Mouse (Mus musculus): Measurements from ENCODE around the gene Alox12b.
A peak's percentile ranks its signal among the peaks of the same experiment; 100 is the strongest.

The Alox12b gene

DNA sequence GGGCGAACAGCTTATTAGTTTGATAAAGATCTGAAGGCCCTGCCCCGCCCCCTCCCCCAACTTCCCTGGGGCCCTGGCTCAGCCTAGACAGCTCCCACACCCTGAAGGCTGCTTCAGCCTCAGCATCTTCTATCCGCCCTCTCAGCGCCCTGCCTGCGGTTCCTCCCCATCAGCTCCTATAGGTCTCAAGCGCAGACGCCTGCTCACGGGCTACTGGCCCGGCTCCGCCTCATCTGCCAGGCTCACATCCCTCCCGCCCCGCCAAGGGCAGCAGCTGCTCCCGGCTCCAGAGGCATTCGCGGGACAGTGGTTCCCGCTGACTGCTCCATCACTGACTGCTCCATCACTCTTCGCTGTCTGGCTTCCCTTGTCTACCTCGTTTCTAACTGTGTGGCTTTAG, at the start of gene Alox12b:
Gene Alox12b, plus strand, starts transcription at position 190 of the 400 bp plus-strand sequence.
- peak in 1 of 2 experiments; percentile 16 for DNase-seq

DNA sequence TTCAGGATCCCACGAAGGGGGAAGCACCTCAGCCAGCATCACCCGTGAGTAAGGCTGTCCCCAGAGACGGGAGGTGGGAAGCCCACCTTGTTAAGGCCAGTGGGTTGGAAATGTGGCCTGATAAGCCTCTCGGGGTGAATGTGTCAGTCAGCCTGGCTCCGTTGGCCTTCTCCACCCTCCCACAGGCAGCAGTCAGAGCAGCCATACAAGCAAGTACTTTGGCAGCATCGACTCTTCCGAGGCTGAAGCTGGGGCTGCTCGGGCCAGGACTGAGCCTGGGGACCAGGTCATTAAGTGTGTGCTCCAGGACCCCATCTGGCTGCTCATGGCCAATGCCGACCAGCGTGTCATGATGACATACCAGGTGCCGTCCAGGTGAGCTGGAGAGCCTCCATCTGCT, 49.1 kb upstream of the Alox12b start:
- no peak for DNase-seq

DNA sequence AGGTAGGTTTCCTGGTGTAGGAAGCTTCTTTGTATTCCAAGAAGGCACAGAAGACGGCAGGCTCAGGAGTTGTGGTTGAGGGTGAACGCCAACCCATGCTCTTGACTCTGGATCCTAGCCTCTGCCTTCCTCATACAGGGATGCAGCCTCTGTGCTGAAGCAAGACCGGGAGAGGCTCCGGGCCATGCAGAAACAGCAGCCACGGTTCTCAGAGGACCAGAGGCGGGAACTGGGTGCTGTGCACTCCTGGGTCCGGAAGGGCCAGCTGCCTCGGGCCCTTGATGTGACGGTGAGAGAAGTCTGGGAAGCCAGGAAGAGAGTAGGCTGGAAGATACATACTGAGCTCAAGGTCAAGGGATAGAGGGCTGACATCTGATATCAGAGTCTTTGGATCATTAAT, 48.6 kb upstream of the Alox12b start:
- DNase-seq: no peak

DNA sequence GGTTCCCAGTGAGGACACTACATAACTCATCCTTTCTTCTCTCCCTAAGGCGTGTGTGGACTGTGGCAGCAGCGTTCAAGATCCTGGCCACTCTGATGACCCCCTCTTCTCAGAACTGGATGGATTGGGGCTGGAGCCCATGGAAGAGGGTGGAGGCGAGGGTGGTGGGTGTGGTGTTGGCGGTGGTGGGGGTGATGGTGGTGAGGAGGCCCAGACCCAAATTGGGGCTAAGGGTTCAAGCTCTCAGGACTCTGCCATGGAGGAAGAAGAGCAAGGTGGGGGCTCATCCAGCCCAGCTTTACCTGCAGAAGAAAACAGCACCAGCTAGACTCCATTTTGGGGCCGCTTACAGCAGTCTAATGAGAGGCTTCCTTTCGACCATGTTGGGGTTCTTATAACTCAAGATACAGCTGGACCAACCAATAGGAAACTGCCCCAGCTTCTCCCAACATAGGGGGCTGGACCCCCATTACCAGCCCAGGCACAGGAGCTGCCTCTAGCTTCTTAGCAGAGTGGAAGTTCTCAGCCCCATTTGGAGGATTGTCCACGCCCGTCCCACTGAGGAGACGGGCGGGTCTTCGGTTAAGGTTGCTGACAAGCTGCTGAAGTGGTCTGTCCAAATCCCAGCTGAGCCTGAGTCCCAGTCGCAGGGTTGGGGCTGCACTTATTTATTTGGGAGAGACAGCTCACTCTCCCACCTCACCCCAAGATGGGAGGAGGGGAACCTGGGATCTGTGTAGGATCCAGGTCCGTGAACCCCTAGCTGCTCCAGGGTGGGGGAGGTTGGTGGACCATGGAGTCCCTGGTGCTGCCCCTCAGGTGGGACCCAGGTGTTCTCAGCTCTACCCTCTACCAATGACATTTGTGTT, 47.5 kb upstream of the Alox12b start:
- DNase-seq: peak in 1 of 2 experiments; percentile 16

DNA sequence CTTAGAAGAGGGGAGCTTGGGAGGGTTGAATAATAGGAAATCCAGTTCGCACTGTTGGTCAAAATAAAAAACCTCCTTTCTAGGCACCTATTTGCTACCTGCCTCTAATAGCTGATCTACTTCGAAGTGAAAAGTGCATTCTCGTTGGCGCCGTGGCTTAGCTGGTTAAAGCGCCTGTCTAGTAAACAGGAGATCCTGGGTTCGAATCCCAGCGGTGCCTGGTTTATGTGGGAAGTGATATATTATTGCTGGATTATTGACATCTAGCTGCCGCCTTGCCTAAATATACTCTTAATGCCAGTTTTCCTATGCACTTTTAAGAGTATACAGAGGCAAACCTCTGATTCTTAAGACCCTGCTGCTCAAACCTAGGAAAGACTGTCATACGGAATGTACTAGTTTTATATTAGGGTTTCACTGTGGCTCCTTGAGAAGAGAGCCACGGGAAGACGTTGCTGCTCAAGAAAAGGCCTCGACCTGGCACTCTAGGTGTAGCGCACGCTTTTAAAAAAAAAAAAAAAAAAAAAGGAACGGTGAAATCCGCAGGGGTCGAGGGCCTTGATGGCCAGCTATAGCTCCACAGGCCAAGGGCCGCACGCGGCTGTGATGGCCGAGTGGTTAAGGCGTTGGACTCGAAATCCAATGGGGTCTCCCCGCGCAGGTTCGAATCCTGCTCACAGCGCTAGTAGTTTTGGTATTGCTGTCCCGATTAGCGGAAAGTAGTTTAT, 46.3 kb upstream of the Alox12b start:
- peak; percentile 92 to 96 for DNase-seq

DNA sequence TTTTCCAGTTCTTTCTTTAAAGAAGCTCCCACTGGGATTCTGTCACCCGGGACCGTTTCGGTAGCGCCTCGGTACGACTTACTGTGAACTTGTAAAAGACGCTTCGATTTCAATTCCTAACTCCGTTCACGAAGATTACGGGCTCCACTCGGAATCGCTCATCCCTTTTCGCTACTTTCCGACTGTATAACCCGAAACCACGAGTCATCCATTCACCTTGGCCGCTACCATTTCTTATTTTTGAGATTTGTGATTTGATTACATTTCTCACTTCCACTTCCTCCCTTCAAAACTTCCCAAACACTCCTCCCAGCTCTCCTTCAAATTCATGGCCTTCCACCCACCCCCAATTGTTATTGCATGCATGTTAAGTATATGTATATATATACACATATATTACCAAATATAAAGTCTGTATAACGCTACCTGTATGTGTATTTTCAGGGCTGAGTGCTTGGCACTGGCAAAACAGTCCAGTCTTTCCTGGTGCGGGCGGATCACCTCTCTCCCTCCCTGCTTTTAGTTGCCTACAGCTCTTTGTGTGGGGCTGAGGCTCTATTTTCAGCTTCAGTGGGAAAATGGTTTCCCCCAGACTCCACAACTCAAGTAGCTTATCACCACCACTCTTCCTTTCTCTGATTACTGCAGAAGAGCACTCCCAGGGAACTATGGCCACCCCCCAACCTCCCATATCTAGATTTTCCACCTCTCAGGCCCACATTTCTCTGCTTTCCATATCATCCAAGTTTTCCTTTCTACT, 45.6 kb upstream of the Alox12b start:
- DNase-seq: no peak

DNA sequence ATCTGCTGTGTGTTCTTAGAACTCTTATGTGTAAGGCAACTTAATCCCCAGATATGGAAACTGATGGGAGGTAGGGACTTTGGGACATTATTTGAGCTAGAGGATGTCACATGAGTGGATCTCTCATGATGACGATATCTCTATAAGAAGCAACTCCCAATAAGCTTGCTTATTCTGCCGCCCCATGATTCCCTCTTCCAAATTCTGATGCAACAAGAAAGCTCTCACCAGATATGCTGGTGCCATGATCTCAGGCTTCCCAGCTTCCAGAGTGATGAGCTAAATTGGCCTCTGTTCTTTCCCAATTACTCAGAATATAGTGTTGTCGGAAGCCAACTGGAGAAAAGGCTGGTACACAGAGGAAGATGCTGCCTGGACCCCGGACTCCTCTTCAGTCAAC, 44.9 kb upstream of the Alox12b start:
- no peak for DNase-seq

DNA sequence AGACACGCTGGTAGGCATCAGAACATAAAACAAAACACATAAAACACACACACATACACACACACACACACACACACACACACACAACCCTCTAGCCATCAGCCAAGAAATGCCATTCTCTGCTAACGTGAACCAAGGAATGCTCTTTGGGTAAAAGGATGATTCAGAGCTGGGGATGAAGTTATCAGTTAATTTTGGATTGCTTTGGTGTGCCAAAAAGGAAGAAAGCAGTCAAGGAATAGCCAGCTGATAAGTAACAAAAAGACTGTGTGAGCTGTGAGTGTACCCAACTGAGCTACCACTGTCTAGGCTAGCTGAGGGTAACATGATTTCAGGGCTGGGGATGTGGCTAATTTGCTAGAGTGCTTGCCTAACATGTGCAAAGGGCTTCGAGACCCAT, 42.8 kb upstream of the Alox12b start:
- DNase-seq: no peak

DNA sequence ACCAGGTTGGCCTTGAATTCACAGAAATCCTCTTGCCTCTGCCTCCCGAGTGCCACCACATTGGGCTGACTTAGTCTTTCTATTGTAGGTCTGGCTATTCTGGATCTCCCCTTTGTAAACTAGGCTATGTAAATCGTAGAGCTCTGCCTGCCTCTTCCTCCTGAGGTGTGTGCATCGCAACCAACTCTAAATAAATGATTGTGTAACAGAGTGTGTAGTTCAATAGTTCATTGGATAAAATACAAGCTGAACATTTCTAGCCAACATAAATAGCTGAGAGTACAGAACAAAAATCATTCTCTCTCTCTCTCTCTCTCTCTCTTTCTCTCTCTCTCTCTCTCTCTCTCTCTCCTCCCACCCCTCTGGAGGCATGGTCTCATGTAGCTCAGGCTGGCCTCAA, 42.2 kb upstream of the Alox12b start:
- no peak for DNase-seq

DNA sequence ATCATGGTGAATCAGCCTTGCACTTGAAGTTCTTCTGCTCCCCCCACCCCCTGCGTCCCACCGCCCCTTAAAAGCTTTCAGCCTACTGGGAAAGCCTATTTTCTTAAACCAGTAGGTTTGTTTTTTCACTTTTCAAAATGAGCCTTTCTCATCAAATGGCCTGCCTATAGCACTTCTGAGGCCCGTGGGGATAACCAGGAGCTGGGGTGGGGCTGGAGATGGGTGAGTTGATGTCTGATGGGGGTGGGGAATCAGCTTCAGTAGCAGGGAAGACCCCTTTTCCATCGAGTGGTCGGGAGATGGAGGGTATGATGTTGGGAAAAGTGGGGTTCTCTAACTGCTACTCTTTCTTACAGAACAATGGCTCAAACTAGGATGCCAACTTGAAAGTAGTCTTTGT, 39.9 kb upstream of the Alox12b start:
- DNase-seq: no peak

DNA sequence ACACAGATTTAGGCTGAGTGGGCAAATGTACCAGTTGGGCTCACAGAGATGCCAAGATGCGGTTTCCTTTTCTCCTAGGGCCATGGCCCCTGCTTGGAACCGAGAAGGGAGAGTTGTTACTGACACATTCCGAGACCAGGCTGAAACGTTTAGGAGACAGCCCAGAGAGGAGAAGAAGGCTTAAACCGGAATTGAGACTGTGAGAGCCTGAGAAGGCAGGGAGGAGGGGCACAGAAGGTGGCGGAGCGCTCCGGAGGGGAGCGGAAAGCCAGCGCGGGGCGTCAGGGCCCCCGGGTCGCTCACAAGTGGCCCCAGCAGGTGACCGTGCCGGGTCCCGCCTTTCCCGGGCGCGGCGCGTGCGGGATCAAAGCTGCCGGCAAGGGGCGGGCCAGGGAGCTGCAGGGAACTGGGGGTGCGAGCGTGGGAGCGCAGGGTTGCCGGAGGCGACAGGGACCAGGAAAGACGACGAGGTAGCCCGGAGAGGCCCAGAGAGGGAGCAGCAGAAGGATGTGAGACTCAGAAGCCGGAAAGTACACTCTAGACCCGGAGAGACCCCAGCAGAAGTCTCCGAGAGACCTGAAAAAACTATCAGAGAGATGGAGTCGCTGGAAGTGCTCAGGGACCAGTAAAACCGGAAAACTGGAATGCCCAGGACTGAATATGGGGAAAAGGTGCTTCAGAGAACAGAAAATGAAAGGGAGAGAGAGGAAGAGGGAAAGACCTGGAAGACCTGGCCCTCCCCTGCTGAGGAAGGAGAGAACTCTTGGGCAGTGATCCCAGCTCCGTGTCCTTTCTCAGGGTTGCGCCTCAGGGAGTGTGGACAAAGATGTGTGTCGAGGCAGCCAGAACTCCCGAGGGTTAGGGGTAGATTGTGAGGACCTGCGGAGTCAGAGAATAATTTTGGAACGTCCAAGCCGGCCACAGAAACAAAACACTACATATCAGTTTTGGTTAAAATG, 38.8 kb upstream of the Alox12b start:
- DNase-seq: peak; percentile 78 to 81

DNA sequence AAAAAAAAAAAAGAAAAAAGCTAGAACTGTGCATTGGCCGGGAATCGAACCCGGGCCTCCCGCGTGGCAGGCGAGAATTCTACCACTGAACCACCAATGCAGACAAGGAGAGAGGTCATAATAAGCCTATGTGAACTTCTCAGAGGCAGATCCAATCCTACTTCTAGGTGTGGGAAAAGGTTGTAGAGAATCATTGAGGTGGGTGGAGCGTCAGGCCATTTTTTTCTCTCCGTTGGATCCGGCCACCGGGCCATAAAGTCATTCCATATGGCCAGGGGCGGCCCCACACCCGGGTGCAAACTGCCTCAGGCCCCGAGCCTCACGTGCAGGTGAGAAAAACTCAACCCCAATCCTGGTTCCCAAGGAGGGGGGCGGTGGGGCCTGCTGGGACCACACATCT, 38.0 kb upstream of the Alox12b start:
- peak; percentile 72 to 91 for DNase-seq

DNA sequence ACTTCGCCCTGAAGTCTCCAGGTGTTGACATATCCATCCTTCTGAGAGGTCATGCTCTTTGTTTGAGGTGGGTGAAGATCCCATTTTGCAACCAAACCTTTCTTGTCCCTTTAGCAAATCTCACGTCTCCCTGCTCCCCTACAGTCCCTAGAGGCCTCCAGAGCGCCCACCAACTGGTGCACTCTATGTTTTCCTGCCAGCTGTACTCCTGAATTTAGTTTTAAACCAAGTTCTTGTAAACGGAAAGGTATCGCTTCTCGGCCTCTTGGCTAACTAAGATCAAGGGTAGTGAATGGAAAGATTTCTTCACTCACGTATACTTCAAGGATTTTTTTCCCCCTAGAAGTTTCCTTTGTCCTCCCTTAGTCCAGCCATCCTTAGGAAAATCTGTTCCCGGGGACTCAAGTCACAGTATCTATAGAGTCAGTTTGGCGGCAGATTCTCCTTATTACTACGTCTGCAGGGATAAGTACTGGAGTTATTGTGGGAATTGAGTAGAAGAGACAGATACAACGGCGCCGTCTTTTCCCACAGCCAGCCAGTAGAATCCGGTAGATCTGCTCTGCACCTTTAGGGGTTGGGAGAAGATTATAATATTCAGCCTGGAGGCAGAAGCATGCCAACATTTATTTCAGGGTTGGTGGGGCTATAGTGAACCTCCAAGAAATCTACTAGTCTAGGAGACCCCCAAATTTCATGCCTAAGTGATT, 37.2 kb upstream of the Alox12b start:
- no peak for DNase-seq

DNA sequence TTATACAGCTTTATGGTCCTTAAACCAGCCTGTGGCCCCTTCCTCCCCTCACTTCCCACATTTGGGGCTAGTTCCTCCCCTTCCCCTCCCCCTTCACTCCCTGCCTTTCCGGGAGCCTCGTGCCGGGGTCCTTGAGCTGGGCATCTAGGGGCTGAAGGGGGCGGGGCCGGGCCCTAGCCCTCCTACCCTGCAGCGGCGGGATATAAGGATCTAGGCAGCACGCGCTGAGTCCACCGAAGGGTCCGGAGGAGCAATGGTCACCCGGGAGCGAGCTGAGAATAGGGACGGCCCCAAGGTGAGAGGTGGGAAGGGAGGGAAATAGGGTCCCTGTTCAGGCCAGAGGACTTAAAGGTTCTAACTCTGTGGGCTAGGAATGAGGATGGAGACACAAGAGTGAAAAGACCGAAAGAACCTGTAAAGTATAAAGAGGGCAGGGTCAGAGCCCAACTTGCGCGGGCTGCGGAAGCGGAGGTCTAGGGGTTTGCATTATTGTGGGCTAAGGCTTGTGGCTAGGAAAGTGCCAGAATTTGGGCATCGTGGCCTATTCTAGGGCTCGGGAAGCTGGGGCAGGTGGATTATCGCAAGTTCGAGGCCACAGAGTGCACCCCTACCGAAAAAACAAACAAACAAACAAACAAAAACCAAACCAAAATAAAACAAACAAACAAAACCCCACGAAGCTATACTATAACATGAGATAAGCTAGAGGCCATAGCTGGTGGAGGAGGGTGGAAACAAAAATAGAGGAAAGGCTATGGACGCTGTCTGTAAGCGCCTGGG, 36.4 kb upstream of the Alox12b start, which contains the start of gene Hes7:
Gene Hes7, plus strand, starts transcription at position 184 of the 780 bp plus-strand sequence.
- DNase-seq: peak in 1 of 2 experiments; percentile 46

DNA sequence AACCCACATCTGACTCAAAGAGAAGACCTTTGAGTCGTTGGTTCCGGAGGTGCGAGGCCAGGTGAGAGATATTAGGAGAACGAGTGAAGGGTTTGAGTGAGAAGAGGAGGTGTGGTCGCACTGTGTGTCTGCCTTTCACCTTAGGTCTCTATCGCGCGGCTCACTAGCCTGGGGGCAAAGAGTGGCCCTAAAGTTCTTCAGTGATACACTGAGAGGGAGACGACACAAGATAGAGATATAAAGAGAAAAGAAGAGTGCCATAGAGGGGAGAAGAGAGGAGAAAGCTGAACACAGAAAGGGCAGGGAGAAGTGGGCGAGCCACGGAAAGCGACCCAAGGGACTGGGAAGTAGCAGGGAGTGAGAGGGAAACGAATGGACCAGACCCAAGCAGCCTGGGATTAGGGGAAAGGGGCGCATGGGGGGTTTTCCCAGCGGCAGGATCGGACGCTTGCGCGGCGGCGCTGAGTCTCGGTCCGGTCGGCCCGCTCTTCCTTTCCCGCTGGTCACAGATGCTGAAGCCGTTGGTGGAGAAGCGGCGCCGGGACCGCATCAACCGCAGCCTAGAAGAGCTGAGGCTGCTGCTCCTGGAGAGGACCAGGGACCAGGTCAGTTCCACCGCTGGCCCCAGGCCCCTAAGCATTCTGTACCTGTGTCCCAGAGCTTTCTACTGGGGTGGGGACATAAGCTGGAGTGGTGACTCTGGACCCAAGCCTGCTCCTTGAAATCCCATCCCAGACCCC, 35.6 kb upstream of the Alox12b start:
- peak in 1 of 2 experiments; percentile 45 for DNase-seq

DNA sequence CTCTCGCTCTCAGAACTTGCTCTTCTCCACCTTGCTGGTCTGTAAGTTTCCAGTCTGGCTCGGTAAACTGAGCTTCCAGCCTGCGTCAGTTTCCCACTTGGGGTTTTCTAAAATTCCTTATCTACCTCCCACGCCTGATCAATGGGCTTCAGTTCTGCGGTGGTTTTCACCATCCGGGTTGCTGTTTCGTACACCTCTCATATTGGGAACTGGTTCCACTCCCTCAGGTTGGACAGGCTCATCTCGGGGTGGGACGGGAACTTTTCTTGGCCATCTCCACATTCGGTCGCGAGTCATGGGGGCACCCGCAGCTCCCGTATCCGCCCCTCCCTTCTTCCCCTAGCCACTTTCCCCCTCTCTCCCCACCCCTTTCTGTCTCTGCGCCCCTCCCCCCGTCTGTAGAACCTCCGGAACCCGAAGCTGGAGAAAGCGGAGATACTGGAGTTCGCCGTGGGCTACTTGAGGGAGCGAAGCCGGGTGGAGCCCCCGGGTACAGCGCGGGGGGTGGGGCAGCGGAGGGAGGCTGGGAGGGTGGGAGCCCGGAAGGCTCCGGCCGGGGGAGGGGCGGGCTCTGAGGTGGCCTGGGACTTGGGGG, 35.0 kb upstream of the Alox12b start:
- DNase-seq: no peak

DNA sequence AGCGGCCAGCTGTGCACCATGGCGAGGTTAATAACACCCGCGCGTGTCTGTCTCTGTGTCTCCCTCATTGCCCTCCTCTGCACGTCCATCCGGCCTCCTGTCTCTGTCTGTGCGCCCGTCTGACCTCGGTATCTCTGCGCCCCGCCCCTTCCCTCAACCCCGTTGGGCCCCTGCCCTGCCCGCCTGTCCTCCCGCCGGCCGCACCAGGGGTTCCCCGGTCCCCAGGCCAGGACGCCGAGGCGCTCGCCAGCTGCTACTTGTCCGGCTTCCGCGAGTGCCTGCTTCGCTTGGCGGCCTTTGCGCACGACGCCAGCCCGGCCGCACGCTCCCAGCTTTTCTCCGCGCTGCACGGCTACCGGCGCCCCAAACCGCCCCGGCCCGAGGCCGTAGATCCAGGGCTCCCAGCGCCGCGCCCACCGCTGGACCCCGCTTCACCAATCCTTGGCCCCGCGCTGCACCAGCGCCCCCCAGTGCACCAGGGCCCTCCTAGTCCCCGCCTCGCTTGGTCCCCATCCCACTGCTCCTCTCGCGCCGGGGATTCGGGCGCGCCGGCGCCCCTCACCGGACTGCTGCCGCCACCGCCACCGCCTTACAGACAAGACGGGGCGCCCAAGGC, 34.3 kb upstream of the Alox12b start, which contains the start of gene 9130213A22Rik:
Gene 9130213A22Rik, minus strand, starts transcription at position 254 of the 616 bp plus-strand sequence.
- DNase-seq: peak; percentile 94 to 95

DNA sequence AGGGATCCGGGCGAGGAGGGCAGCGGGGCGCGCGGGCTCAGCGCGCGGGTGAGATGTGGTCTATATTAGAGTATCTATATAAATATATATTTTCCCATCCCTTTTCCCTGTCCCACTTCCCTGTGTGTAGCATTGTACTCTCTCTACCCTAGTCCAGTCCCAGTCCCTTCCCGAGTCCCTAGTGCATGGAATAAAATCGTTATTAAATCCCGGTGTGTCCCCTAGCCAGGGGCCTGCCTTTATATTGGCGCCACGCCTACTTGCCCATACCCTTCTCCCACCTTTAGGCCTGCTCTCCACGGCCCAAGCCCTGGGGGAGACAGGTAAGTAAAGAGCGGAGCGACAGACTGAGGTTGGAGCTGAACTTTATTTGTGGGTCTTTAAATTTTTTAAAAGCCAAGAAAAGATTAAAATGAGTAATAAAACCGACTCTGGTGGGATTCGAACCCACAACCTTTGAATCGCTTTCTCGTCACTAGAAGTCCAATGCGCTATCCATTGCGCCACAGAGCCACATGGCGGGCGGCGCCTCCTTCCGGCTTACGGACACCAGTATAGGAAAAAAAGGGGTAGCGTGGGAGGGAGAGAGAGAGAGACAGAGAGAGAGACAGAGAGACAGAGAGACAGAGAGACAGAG, 33.6 kb upstream of the Alox12b start:
- DNase-seq: peak; percentile 92 to 93
